Mouse (Mus musculus): ENCODE data around the gene Tnfrsf22. TPM values are rescaled to one million over a fixed set of nuclear protein-coding genes. Genes with fewer than 3 reads are reported as not detected.
"Not testable (repeated sequence)": the region's sequence is repeated elsewhere in the genome, so short reads cannot be mapped to it uniquely, and the experiment has no call there.

Gene Tnfrsf22
- polyA plus RNA-seq (2015; fragmentation: Nextera tagmentation; extraction: Ambion mirVana), result 5.3 and 5.5 TPM in 2 replicates

- Histone ChIP-seq H3K9me3 (replicated peaks) (peaks cover 5% of the 10 kb centered on the region; the same call in 1 of the 2 replicates), H3K4me2 (peak within 1 kb of the TSS; percentile 87), H3K4me3 (peak within 1 kb of the TSS; percentile 71), H3K4me1 (no peaks in the 10 kb centered on the region), H3K36me3 (ENCODE audit: poor library complexity, severe bottlenecking) (no peaks in the 10 kb centered on the region), H3K27me3 (no peaks in the 10 kb centered on the region), H3K27ac (no peak within 1 kb of the TSS), H3K9ac (peak within 1 kb of the TSS; percentile 79)
- ATAC-seq, result peak; percentile 99
- WGBS, result 2% methylated on average over 39 of the region's 39 CpGs
Observed at GRCm38 (mm10) chr7:143649034-143649768, at the start of gene Tnfrsf22. Gene Tnfrsf22 (minus strand): TSS chr7:143649661.

GRCm38 (mm10) chr7:143696140-143696539, 46.7 kb upstream of the Tnfrsf22 start:
- Histone ChIP-seq H3K4me2 (no peak overlapping the region), H3K4me3 (no peak overlapping the region), H3K9me3 (replicated peaks) (no peaks in the 10 kb centered on the region), H3K27me3 (no peaks in the 10 kb centered on the region), H3K36me3 (ENCODE audit: poor library complexity, severe bottlenecking) (peaks cover 70% of the 10 kb centered on the region), H3K27ac (no peak overlapping the region), H3K9ac (no peak overlapping the region), H3K4me1 (no peaks in the 10 kb centered on the region)
- ATAC-seq, result no peak
- 60% methylated on average over 2 of the region's 2 CpGs for WGBS

- no peak overlapping the region for H3K27ac ChIP-seq
- H3K36me3 ChIP-seq (ENCODE audit: poor library complexity, severe bottlenecking), result peaks cover 83% of the 10 kb centered on the region
Observed at GRCm38 (mm10) chr7:143694550-143694949, 45.1 kb upstream of the Tnfrsf22 start.

GRCm38 (mm10) chr7:143692746-143693510, 43.5 kb upstream of the Tnfrsf22 start:
- Histone ChIP-seq H3K27me3 (no peaks in the 10 kb centered on the region), H3K9me3 (replicated peaks) (no peaks in the 10 kb centered on the region), H3K36me3 (ENCODE audit: poor library complexity, severe bottlenecking) (peaks cover 87% of the 10 kb centered on the region), H3K27ac (no peak overlapping the region), H3K4me1 (no peaks in the 10 kb centered on the region), H3K4me3 (no peak overlapping the region), H3K4me2 (no peak overlapping the region), H3K9ac (no peak overlapping the region)
- 86% methylated on average over 12 of the region's 12 CpGs for WGBS
- ATAC-seq, result no peak

More at GRCm38 (mm10) chr7:143694550-143694949, 45.1 kb upstream of the Tnfrsf22 start:
- H3K9me3 ChIP-seq (replicated peaks), result no peaks in the 10 kb centered on the region
- WGBS, result 91% methylated on average over 7 of the region's 7 CpGs
- H3K4me1 ChIP-seq, result no peaks in the 10 kb centered on the region
- ATAC-seq, result no peak
- no peaks in the 10 kb centered on the region for H3K27me3 ChIP-seq
- H3K4me3 ChIP-seq, result no peak overlapping the region
- H3K9ac ChIP-seq, result no peak overlapping the region
- no peak overlapping the region for H3K4me2 ChIP-seq

- WGBS, result 94% methylated on average over 4 of the region's 4 CpGs
Observed at GRCm38 (mm10) chr7:143691909-143692308, 42.4 kb upstream of the Tnfrsf22 start.

GRCm38 (mm10) chr7:143691181-143691580, 41.7 kb upstream of the Tnfrsf22 start:
- Histone ChIP-seq H3K9me3 (replicated peaks) (no peaks in the 10 kb centered on the region), H3K4me3 (no peak overlapping the region), H3K4me2 (no peak overlapping the region), H3K9ac (no peak overlapping the region), H3K36me3 (ENCODE audit: poor library complexity, severe bottlenecking) (peaks cover 82% of the 10 kb centered on the region), H3K4me1 (no peaks in the 10 kb centered on the region), H3K27ac (no peak overlapping the region), H3K27me3 (0 out of 2 replicates have a peak, but pooled peaks cover 3% of the 10 kb centered on the region)
- no peak for ATAC-seq
- WGBS, result 90% methylated on average over 5 of the region's 5 CpGs

More at GRCm38 (mm10) chr7:143691909-143692308, 42.4 kb upstream of the Tnfrsf22 start:
- H3K27me3 ChIP-seq, result 0 out of 2 replicates have a peak, but pooled peaks cover 3% of the 10 kb centered on the region
- ATAC-seq, result no peak
- peaks cover 89% of the 10 kb centered on the region for H3K36me3 ChIP-seq (ENCODE audit: poor library complexity, severe bottlenecking)
- H3K9me3 ChIP-seq (replicated peaks), result no peaks in the 10 kb centered on the region
- H3K4me3 ChIP-seq, result no peak overlapping the region
- no peak overlapping the region for H3K9ac ChIP-seq
- H3K4me1 ChIP-seq, result no peaks in the 10 kb centered on the region
- H3K27ac ChIP-seq, result no peak overlapping the region
- H3K4me2 ChIP-seq, result no peak overlapping the region

GRCm38 (mm10) chr7:143689946-143690345, 40.5 kb upstream of the Tnfrsf22 start:
- H3K4me3 ChIP-seq, result no peak overlapping the region
- ATAC-seq, result no peak
- H3K27ac ChIP-seq, result no peak overlapping the region
- peaks cover 6% of the 10 kb centered on the region; the same call in 1 of the 2 replicates for H3K4me1 ChIP-seq
- WGBS, result 78% methylated on average over 4 of the region's 4 CpGs
- H3K4me2 ChIP-seq, result no peak overlapping the region
- H3K9ac ChIP-seq, result no peak overlapping the region
- peaks cover 10% of the 10 kb centered on the region; the same call in 1 of the 2 replicates for H3K27me3 ChIP-seq
- H3K36me3 ChIP-seq (ENCODE audit: poor library complexity, severe bottlenecking), result peaks cover 70% of the 10 kb centered on the region
- H3K9me3 ChIP-seq (replicated peaks), result no peaks in the 10 kb centered on the region

GRCm38 (mm10) chr7:143689481-143689880, 40.0 kb upstream of the Tnfrsf22 start:
- Histone ChIP-seq H3K9me3 (replicated peaks) (no peaks in the 10 kb centered on the region), H3K4me2 (no peak overlapping the region), H3K36me3 (ENCODE audit: poor library complexity, severe bottlenecking) (peaks cover 67% of the 10 kb centered on the region), H3K4me1 (peaks cover 6% of the 10 kb centered on the region; the same call in 1 of the 2 replicates), H3K27ac (no peak overlapping the region), H3K4me3 (no peak overlapping the region), H3K27me3 (peaks cover 12% of the 10 kb centered on the region; the same call in 1 of the 2 replicates), H3K9ac (no peak overlapping the region)
- 80% methylated on average over 7 of the region's 7 CpGs for WGBS
- no peak for ATAC-seq

- not testable (repeated sequence) for H3K9me3 ChIP-seq (replicated peaks); H3K27ac ChIP-seq; ATAC-seq; H3K4me2 ChIP-seq; H3K4me1 ChIP-seq; H3K9ac ChIP-seq; H3K4me3 ChIP-seq
- Histone ChIP-seq H3K36me3 (ENCODE audit: poor library complexity, severe bottlenecking) (peaks cover 39% of the 10 kb centered on the region), H3K27me3 (peaks cover 16% of the 10 kb centered on the region; the same call in 1 of the 2 replicates)
- WGBS, result 91% methylated on average over 3 of the region's 3 CpGs
Observed at GRCm38 (mm10) chr7:143686676-143687075, 37.2 kb upstream of the Tnfrsf22 start.

- H3K27me3 ChIP-seq, result peaks cover 16% of the 10 kb centered on the region; the same call in 1 of the 2 replicates
- H3K9me3 ChIP-seq (replicated peaks); H3K4me2 ChIP-seq; ATAC-seq; H3K27ac ChIP-seq; H3K9ac ChIP-seq; H3K4me1 ChIP-seq; H3K4me3 ChIP-seq: not testable (repeated sequence)
- H3K36me3 ChIP-seq (ENCODE audit: poor library complexity, severe bottlenecking), result peaks cover 34% of the 10 kb centered on the region
- 65% methylated on average over 4 of the region's 4 CpGs for WGBS
Observed at GRCm38 (mm10) chr7:143686191-143686590, 36.7 kb upstream of the Tnfrsf22 start.

GRCm38 (mm10) chr7:143685359-143686067, 36.1 kb upstream of the Tnfrsf22 start, which contains the start of gene Tnfrsf23:
Gene Tnfrsf23 (minus strand): TSS chr7:143685872.
- peaks cover 6% of the 10 kb centered on the region; the same call in 1 of the 2 replicates for H3K4me1 ChIP-seq
- H3K4me2 ChIP-seq, result peak within 1 kb of the TSS; percentile 75
- peak; percentile 89 for ATAC-seq
- H3K36me3 ChIP-seq (ENCODE audit: poor library complexity, severe bottlenecking), result peaks cover 28% of the 10 kb centered on the region
- peak within 1 kb of the TSS; percentile 36 for H3K4me3 ChIP-seq
- 5% methylated on average over 35 of the region's 35 CpGs for WGBS
- H3K9ac ChIP-seq, result peak within 1 kb of the TSS; percentile 30
- no peak within 1 kb of the TSS for H3K27ac ChIP-seq
- no peaks in the 10 kb centered on the region for H3K9me3 ChIP-seq (replicated peaks)
- H3K27me3 ChIP-seq, result peaks cover 16% of the 10 kb centered on the region; the same call in 1 of the 2 replicates
